Mouse (Mus musculus) limb, embryonic 14.5 days (tissue): ENCODE results near the gene Gpatch1. TPM values are rescaled to one million over a fixed set of nuclear protein-coding genes. Genes with fewer than 3 reads are reported as not detected.

Experiments
- ATAC-seq: fragments of 200-750 bp; cut with Nextera tagmentation; 2 replicates; pipeline ENCODE4 v1.8.0; 2017; ENCODE audit warnings: low read depth, moderate number of reproducible peaks, moderate TSS enrichment; ENCODE audit not compliant: low FRiP score
- DNase-seq: peaks from one replicate; pipeline ENCODE4 v3.0.0-alpha.2; 2015; ENCODE audit warnings: low spot score
- H3K27ac ChIP-seq: fragments of 300-500 bp; sonication (generic); replicated peaks from 2 replicates; pipeline ENCODE4 v1.5.1; 2014; ENCODE audit warnings: low read depth, mild to moderate bottlenecking, low read length, moderate library complexity, mixed read lengths
- H3K27me3 ChIP-seq: fragments of 300-500 bp; sonication (generic); 2 replicates; pipeline ENCODE4 v1.6.1; 2014; ENCODE audit warnings: low read length, mixed read lengths; ENCODE audit not compliant: control insufficient read depth, insufficient read depth
- H3K36me3 ChIP-seq: fragments of 300-500 bp; sonication (generic); 2 replicates; pipeline ENCODE4 v1.6.1; 2014; ENCODE audit warnings: mild to moderate bottlenecking, low read length, moderate library complexity, mixed read lengths; ENCODE audit not compliant: control insufficient read depth, insufficient read depth
- H3K4me1 ChIP-seq: fragments of 300-500 bp; sonication (generic); 2 replicates; pipeline ENCODE4 v1.6.1; 2014; ENCODE audit warnings: antibody characterized with exemption, low read length, mixed read lengths; ENCODE audit not compliant: control insufficient read depth, insufficient read depth
- H3K4me2 ChIP-seq: fragments of 300-500 bp; sonication (generic); replicated peaks from 2 replicates; pipeline ENCODE4 v1.6.1; 2014; ENCODE audit warnings: low read depth, mild to moderate bottlenecking, low read length, moderate library complexity; ENCODE audit not compliant: severe bottlenecking
- H3K4me3 ChIP-seq: fragments of 300-500 bp; sonication (generic); replicated peaks from 2 replicates; pipeline ENCODE4 v1.5.1; 2014; ENCODE audit warnings: low read length
- H3K9ac ChIP-seq: fragments of 300-500 bp; sonication (generic); 2 replicates; pipeline ENCODE4 v1.6.1; 2014; ENCODE audit warnings: mild to moderate bottlenecking, low read depth, low read length, moderate library complexity; ENCODE audit not compliant: severe bottlenecking
- H3K9me3 ChIP-seq: fragments of 300-500 bp; sonication (generic); 2 replicates; pipeline ENCODE4 v1.6.1; 2016; ENCODE audit warnings: low read length; ENCODE audit not compliant: control insufficient read depth
- POLR2A ChIP-seq: fragments of 200-500 bp; IDR thresholded peaks from 2 replicates; pipeline ENCODE4 v1.8.0; 2012; ENCODE audit warnings: inconsistent platforms, mild to moderate bottlenecking, moderate library complexity, borderline replicate concordance; ENCODE audit not compliant: insufficient read depth, insufficient read length; ENCODE audit errors: extremely low read depth
- WGBS: fragments of 180-500 bp; shearing (Covaris S2); extraction: QIAGEN DNeasy Blood & Tissue Kit; methylation state at CpG from one replicate; pipeline ENCODE4 v1.1.7; 2014; 5-methylcytosine and 5-hydroxymethylcytosine counted together
- polyA plus RNA-seq, 2 experiments: library from polyadenylated mRNA; depleted of rRNA in 1 of 2; stranded (reverse) in 1 of 2; unstranded in 1 of 2; fragments of >200 nt; fragmentation: Nextera tagmentation in 1 of 2; extraction: Ambion mirVana in 1 of 2; gene quantifications; 2 replicates each; pipeline versions ENCODE4 v1.2.1 to v1.2.3; 2012 to 2014

The Gpatch1 gene
- polyA plus RNA-seq, 2 experiments: 12.8 to 15.8 TPM

DNA sequence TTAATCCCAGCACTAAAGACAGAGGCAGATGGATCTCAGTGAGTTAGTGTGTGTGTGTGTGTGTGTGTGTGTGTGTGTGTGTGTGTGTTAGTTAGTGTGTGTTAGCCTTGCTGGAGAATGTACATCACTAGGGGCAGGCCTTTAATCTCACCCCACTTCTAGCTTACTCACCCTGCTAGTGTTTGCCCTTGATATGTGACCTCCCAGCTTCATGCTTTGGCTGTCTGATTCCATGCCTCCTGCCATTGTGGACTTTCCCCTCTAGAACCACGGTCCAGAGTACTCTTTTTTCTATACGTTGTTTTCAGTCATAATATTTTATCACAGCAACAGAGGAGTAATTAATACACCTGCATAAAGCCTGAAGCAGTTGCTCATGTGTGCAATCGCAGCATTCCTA, 7.0 kb downstream of the Gpatch1 start:
- H3K4me3 ChIP-seq: no peak overlapping the region
- H3K27ac ChIP-seq: no peak overlapping the region
- H3K9me3 ChIP-seq: no peaks in the 10 kb centered on the region
- no peak overlapping the region for H3K9ac ChIP-seq
- H3K27me3 ChIP-seq: no peaks in the 10 kb centered on the region
- H3K4me1 ChIP-seq: no peaks in the 10 kb centered on the region
- no peak for DNase-seq
- whole genome bisulfite sequencing: 83% methylated on average over 3 of the region's 3 CpGs
- TF ChIP-seq POLR2A: no peak
- H3K36me3 ChIP-seq: peaks cover 27% of the 10 kb centered on the region
- no peak overlapping the region for H3K4me2 ChIP-seq
- ATAC-seq: no peak

DNA sequence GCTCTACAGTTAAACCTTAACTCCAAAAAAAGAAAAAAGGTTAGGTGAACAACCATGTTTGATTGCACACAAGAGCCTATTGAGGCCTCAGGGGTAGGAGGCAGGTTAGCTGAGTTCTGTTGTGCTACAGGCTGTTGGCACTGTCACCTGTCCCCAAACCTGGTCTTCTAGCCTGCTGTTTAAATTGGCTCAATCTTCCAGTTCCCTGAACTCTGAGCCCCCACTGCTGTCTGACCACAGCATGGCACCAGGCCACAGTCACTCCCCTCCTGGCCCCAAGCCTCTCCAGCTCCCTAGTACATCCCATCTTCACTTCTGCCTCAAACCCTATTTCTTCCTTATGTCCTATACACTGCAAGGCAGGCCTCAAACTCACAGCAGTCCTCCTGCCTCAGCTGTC, 17.4 kb downstream of the Gpatch1 start:
- DNase-seq (no peak), ATAC-seq (no peak)
- Histone ChIP-seq H3K27me3 (no peaks in the 10 kb centered on the region), H3K4me3 (no peak overlapping the region), H3K4me2 (no peak overlapping the region), H3K9me3 (no peaks in the 10 kb centered on the region), H3K36me3 (peaks cover 63% of the 10 kb centered on the region), H3K27ac (no peak overlapping the region), H3K4me1 (no peaks in the 10 kb centered on the region), H3K9ac (no peak overlapping the region)
- TF ChIP-seq POLR2A: no peak

DNA sequence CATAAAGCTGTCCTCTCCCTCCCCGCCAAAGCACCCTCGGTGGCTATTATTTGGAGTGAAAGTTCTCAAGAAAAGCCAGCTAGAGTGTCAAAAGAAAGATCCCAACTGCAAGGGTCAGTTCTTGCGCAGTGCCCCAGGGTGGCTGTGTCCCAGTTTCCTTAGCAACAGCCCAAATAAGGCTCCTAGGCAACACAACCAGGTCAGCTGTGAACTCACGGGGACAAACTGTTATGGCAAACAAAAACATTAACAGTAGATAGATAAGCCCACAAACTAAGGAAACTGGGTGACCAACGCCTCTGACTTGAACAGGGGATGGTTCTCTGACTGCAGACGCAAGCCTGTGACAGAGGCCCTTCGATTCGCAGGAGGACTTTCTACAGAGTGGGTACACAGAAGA, 18.6 kb downstream of the Gpatch1 start:
- ATAC-seq (no peak), DNase-seq (no peak)
- no peak overlapping the region for H3K4me3 ChIP-seq
- H3K27me3 ChIP-seq: no peaks in the 10 kb centered on the region
- H3K36me3 ChIP-seq: peaks cover 63% of the 10 kb centered on the region
- no peaks in the 10 kb centered on the region for H3K9me3 ChIP-seq
- H3K4me1 ChIP-seq: no peaks in the 10 kb centered on the region
- TF ChIP-seq POLR2A: no peak
- no peak overlapping the region for H3K9ac ChIP-seq
- no peak overlapping the region for H3K27ac ChIP-seq
- no peak overlapping the region for H3K4me2 ChIP-seq
- 75% methylated on average over 8 of the region's 8 CpGs for WGBS

DNA sequence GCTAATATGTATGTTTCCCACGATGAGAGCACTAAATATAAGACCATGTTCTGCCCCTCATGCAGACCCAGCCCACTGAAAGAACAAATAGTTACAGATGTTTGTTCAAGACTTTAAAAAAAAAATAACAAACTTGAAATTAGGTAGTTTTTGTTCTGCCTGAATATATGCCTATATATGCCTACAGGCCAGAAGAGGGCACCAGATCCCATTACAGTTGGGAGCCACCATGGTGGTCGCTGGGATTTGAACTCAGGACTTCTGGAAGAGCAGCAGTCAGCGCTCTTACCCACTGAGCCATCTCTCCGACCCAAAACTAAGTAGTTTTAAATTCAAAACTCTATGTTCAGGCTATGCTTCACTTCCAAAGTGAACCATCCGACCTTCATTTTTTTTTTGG, 20.4 kb downstream of the Gpatch1 start:
- no peaks in the 10 kb centered on the region for H3K27me3 ChIP-seq
- H3K36me3 ChIP-seq: peaks cover 64% of the 10 kb centered on the region
- no peak overlapping the region for H3K27ac ChIP-seq
- no peak overlapping the region for H3K9ac ChIP-seq
- no peak overlapping the region for H3K4me2 ChIP-seq
- ATAC-seq (no peak), DNase-seq (no peak)
- no peak overlapping the region for H3K4me3 ChIP-seq
- no peaks in the 10 kb centered on the region for H3K9me3 ChIP-seq
- H3K4me1 ChIP-seq: no peaks in the 10 kb centered on the region
- WGBS: 84% methylated on average over 5 of the region's 5 CpGs
- no peak for TF ChIP-seq POLR2A

DNA sequence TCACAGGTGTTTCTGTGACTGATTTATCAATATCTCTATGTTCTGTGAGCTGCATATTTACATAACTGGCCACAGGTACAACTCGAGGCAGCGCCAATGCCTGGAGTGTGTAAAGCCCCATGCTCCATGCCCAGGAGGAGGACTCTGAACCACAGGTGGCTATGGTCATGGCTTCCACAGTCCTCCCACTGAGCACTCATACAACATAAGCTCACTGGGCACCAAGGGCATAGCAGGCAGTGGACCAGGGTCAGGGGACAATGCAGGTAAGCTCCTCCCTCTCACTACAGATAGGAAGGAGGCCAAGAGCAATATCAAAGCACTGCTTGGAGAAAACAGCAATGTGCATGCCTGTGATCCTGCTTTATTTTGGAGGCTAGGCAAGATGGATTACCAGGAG, 22.6 kb downstream of the Gpatch1 start:
- H3K36me3 ChIP-seq: peaks cover 63% of the 10 kb centered on the region
- 86% methylated on average over 2 of the region's 2 CpGs for WGBS

DNA sequence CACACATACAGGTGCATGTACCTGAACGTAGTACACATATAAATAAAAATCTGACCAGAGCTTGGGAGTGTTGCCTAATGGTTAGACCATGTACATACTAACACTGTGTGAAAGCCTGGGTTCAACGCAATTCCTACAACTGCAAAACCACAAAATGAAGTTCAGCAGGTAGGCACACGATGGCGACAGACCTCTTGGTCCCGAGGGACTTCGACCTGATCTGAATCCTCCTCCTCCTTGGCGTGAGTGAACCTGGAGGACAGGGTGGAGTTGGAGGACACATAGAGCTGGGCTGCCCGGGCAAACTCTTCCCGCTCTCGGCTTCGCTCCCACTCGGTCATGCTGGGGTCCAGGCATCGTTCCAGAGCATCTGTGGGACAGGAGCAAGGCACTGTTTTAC, 24.8 kb downstream of the Gpatch1 start:
- H3K36me3 ChIP-seq: peaks cover 66% of the 10 kb centered on the region
- H3K4me3 ChIP-seq: no peak overlapping the region

More for the DNA sequence above, 22.6 kb downstream of the Gpatch1 start:
- H3K9ac ChIP-seq: no peak overlapping the region
- no peaks in the 10 kb centered on the region for H3K9me3 ChIP-seq
- H3K27me3 ChIP-seq: no peaks in the 10 kb centered on the region
- H3K4me1 ChIP-seq: no peaks in the 10 kb centered on the region
- DNase-seq (no peak), ATAC-seq (no peak)
- H3K27ac ChIP-seq: no peak overlapping the region
- no peak overlapping the region for H3K4me3 ChIP-seq
- TF ChIP-seq POLR2A: no peak
- H3K4me2 ChIP-seq: no peak overlapping the region

More for the DNA sequence above, 24.8 kb downstream of the Gpatch1 start:
- no peak overlapping the region for H3K4me2 ChIP-seq
- H3K9ac ChIP-seq: no peak overlapping the region
- TF ChIP-seq POLR2A: no peak
- H3K9me3 ChIP-seq: no peaks in the 10 kb centered on the region
- H3K27me3 ChIP-seq: no peaks in the 10 kb centered on the region
- H3K27ac ChIP-seq: no peak overlapping the region
- WGBS: 90% methylated on average over 13 of the region's 13 CpGs
- DNase-seq (no peak), ATAC-seq (no peak)
- no peaks in the 10 kb centered on the region for H3K4me1 ChIP-seq
